Mouse (Mus musculus) T-cell, adult 2 months (primary cell): ENCODE results near the gene Ttc21b.

Experiments
- DNase-seq: peaks from one replicate; pipeline ENCODE4 v3.0.0; 2022; ENCODE audit warnings: low spot score

The Ttc21b gene

GRCm38 (mm10) chr2:66171643-66172042, 84.8 kb downstream of the Ttc21b start:
- no peak for DNase-seq

DNA sequence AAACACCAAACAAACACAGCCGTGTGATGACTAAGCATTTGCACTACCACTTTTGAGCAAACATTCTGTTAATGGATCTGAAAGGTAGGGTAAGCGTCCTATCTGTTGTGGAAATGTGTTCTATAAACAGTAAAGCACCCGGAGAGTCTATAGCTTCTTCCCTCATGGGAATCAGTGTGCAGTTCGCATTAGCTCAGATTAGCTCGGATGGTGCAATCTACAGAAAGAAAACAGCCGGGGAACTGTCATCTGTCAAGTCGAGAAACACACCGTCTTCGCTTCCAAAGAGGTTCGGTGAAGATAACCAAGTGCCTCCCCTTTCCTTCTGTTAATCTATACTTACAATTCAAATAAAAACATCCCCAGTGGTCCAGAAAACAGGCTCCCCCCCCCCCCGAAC, 85.7 kb downstream of the Ttc21b start:
- DNase-seq = no peak

DNA sequence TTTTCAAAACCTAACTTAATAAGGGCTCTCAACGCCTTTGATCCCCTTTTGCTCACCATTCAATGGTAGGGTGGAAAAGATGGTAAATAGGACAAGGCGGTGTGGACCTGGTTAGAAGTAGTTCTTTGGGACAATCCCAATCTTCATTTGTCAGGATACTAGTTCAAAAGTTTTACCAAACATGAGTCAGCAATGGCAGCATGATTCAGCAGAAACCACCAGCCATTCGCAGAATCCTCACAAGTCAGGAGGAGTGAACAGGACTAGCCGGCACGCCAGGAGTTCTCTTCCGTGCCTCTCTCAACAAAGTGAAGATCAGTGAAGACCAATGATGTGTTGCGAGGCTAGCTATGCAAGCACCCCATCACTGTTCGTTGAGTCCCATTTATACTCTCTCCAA, 91.4 kb downstream of the Ttc21b start:
- DNase-seq = no peak

DNA sequence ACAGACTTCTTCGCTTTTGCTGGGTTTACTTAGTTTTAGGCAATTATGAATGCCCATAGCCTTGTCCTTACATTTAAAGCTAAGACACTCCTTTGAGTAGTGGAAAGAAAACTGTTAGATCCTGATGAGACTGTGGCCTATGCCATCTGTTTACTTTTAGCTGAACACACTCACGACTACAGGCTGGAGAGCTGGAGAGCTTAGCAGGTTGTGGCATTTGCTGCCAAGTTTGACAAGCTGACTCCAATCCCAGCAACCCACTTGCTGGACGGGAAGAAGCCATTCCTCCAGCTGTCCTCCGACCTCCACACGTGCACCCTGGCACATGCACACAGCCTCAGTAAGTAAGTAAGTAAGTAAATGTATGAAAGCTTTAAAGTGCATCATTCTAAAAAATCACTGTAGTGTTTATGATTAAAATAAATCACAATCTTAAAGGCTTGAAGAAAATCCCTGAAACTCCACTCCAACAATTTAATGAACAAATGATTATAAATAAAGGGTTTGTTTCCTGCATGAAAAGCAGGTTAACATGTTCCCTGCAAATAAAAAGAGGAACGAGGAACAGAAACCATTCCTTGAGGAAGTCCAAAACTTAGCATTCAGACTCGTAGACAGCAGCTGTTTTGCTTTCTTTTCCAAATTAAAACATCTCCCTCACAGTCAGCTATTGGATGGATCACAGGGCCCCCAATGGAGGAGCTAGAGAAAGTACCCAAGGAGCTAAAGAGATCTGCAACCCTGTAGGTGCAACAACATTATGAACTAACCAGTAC, 98.1 kb downstream of the Ttc21b start:
- no peak for DNase-seq

GRCm38 (mm10) chr2:66151436-66151835, 105.0 kb downstream of the Ttc21b start:
- DNase-seq = no peak

- DNase-seq = no peak
Observed at GRCm38 (mm10) chr2:66150531-66150930, 105.9 kb downstream of the Ttc21b start.

GRCm38 (mm10) chr2:66148654-66149230, 107.7 kb downstream of the Ttc21b start:
- DNase-seq = no peak

DNA sequence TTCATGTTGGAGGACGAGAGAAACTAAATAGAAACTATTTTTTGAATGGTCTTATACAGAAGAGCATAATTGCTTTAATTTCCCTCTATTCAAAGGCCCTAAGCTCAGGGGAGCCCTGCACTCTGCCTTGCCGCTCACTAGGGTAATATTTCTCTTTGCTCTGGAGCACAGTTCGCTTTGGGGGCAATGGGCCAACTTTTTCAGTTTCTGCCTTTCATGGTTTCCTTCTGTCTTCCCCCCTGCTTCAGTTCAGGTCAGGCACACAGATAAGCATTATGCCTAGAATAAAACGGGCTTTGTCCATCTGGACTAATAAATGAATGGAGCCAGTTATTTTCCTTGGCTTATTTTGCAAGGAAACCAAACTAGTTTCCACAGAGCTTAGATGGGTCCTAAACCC, 109.9 kb downstream of the Ttc21b start:
- no peak for DNase-seq

DNA sequence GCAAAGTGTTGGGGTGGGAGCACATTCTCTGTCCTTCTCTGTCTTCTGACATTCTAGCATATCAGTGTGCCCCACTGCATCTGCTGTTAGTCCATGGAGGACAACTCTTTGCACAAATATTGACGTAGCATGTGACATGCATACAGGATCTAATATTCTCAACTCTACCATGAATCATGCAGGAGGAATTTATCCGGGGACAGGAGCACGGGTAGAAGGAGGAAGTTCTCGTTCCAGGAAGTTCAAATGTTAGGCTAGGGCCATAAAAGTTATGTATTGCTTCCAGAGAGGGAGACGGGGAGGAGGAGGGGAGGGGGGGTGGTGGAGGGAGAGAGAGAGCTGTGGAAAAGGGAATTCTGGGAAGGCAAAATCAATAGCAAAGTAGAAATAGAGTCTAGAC, 111.6 kb downstream of the Ttc21b start:
- no peak for DNase-seq

DNA sequence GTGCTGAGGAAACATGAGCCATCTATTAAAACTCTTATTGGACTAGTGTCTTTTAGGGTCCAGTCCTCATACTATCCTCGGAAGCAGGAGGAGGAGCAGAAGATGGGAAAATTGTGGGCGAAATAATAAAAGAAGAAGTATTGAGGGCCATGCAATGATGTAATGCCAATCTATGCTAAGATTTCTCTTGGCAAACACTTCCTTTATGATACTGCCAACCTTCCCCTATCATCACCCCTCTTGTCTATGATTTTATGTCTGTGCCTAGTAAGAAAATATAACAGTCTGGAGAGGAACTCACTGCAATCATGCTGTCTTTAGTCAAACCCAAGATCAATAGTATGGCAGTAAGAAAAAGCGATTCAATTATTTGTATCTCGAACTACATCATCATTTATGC, 113.1 kb downstream of the Ttc21b start:
- no peak for DNase-seq

DNA sequence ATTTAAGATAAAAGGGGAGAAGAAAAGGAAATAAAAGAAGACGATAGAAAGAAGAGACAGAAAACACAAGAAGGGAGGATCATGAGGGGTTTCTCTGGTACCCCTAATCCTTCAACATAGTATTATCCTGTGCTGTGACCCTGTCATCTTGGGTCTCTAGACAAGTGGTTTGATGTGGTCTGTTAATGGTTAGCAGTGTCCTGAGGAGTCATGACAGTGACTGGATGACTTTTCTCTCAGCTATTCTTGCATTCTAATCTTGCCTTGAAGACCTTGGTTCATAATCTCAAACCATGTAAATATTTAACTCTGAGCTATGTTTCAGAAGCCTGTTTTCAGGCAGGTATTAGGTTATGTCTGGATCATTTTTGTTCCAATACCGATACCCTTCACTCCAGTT, 113.7 kb downstream of the Ttc21b start:
- no peak for DNase-seq

- no peak for DNase-seq
Observed at GRCm38 (mm10) chr2:66142268-66142667, 114.1 kb downstream of the Ttc21b start.

GRCm38 (mm10) chr2:66140246-66140645, 116.2 kb downstream of the Ttc21b start:
- DNase-seq = no peak
